Mouse (Mus musculus): ENCODE measurements at regions not wholly inside any gene's neighbourhood (a gene's known extent, or its start where the extent isn't known, plus 50 kb on each side); places are given as distances from the start of the nearest gene placed in this dataset.

- 89% methylated on average over 2 of the region's 2 CpGs for WGBS
- TF ChIP-seq CTCF (conservative IDR thresholded peaks at IDR 0.05; ENCODE audit: insufficient read depth, insufficient read length, low read depth, low read length) (no peak), POLR2A (IDR thresholded peaks at IDR 0.05; ENCODE audit: low read depth, low read length) (no peak)
- no peaks in the 10 kb centered on the region; the same call in 1 of the 2 replicates for H3K27me3 ChIP-seq (replicated peaks; ENCODE audit: control insufficient read depth, insufficient read depth, low read length)
These were observed 174.5 kb downstream of the Enc1 start for GRCm38 (mm10) chr13:97415381-97415780.

GRCm38 (mm10) chr13:97412151-97412550 is 171.2 kb downstream of the Enc1 start:
- 82% methylated on average over 4 of the region's 4 CpGs for WGBS
- TF ChIP-seq CTCF (conservative IDR thresholded peaks at IDR 0.05; ENCODE audit: insufficient read depth, insufficient read length, low read depth, low read length) (no peak), POLR2A (IDR thresholded peaks at IDR 0.05; ENCODE audit: low read depth, low read length) (no peak)
- Histone ChIP-seq H3K27me3 (replicated peaks; ENCODE audit: control insufficient read depth, insufficient read depth, low read length) (no peaks in the 10 kb centered on the region), H3K27ac (ENCODE audit: insufficient read depth, low read depth, low read length) (no peak overlapping the region), H3K4me1 (ENCODE audit: control insufficient read depth, insufficient read depth, low read length) (no peaks in the 10 kb centered on the region), H3K36me3 (ENCODE audit: control insufficient read depth, insufficient read depth, low read length) (no peaks in the 10 kb centered on the region), H3K4me3 (ENCODE audit: insufficient read depth, low read depth, low read length) (no peak overlapping the region)
- DNase-seq: no peak

More at GRCm38 (mm10) chr13:97415381-97415780, 174.5 kb downstream of the Enc1 start:
- no peak overlapping the region for H3K4me3 ChIP-seq (ENCODE audit: insufficient read depth, low read depth, low read length)
- no peak for DNase-seq
- no peaks in the 10 kb centered on the region for H3K36me3 ChIP-seq (ENCODE audit: control insufficient read depth, insufficient read depth, low read length)
- no peaks in the 10 kb centered on the region for H3K4me1 ChIP-seq (ENCODE audit: control insufficient read depth, insufficient read depth, low read length)
- H3K27ac ChIP-seq (ENCODE audit: insufficient read depth, low read depth, low read length): no peak overlapping the region

GRCm38 (mm10) chr13:97410550-97411201 is 169.8 kb downstream of the Enc1 start:
- no peaks in the 10 kb centered on the region for H3K36me3 ChIP-seq (ENCODE audit: control insufficient read depth, insufficient read depth, low read length)
- TF ChIP-seq CTCF (conservative IDR thresholded peaks at IDR 0.05; ENCODE audit: insufficient read depth, insufficient read length, low read depth, low read length) (no peak), POLR2A (IDR thresholded peaks at IDR 0.05; ENCODE audit: low read depth, low read length) (no peak)
- H3K27ac ChIP-seq (ENCODE audit: insufficient read depth, low read depth, low read length): no peak overlapping the region
- H3K4me3 ChIP-seq (ENCODE audit: insufficient read depth, low read depth, low read length): no peak overlapping the region
- WGBS: 87% methylated on average over 9 of the region's 9 CpGs
- no peaks in the 10 kb centered on the region for H3K4me1 ChIP-seq (ENCODE audit: control insufficient read depth, insufficient read depth, low read length)
- H3K27me3 ChIP-seq (replicated peaks; ENCODE audit: control insufficient read depth, insufficient read depth, low read length): no peaks in the 10 kb centered on the region
- DNase-seq: no peak

- no peaks in the 10 kb centered on the region for H3K4me1 ChIP-seq (ENCODE audit: control insufficient read depth, insufficient read depth, low read length)
- no peaks in the 10 kb centered on the region for H3K27me3 ChIP-seq (replicated peaks; ENCODE audit: control insufficient read depth, insufficient read depth, low read length)
- H3K4me3 ChIP-seq (ENCODE audit: insufficient read depth, low read depth, low read length): no peak overlapping the region
- TF ChIP-seq POLR2A (IDR thresholded peaks at IDR 0.05; ENCODE audit: low read depth, low read length): no peak
- no peak for TF ChIP-seq CTCF (conservative IDR thresholded peaks at IDR 0.05; ENCODE audit: insufficient read depth, insufficient read length, low read depth, low read length)
- no peak for DNase-seq
- no peak overlapping the region for H3K27ac ChIP-seq (ENCODE audit: insufficient read depth, low read depth, low read length)
- WGBS: 85% methylated on average over 6 of the region's 6 CpGs
- H3K36me3 ChIP-seq (ENCODE audit: control insufficient read depth, insufficient read depth, low read length): no peaks in the 10 kb centered on the region
These were observed 169.1 kb downstream of the Enc1 start for GRCm38 (mm10) chr13:97409891-97410525.

- TF ChIP-seq CTCF (conservative IDR thresholded peaks at IDR 0.05; ENCODE audit: insufficient read depth, insufficient read length, low read depth, low read length) (no peak), POLR2A (IDR thresholded peaks at IDR 0.05; ENCODE audit: low read depth, low read length) (no peak)
- Histone ChIP-seq H3K27me3 (replicated peaks; ENCODE audit: control insufficient read depth, insufficient read depth, low read length) (no peaks in the 10 kb centered on the region), H3K36me3 (ENCODE audit: control insufficient read depth, insufficient read depth, low read length) (no peaks in the 10 kb centered on the region), H3K4me3 (ENCODE audit: insufficient read depth, low read depth, low read length) (no peak overlapping the region), H3K4me1 (ENCODE audit: control insufficient read depth, insufficient read depth, low read length) (no peaks in the 10 kb centered on the region), H3K27ac (ENCODE audit: insufficient read depth, low read depth, low read length) (no peak overlapping the region)
- 67% methylated on average over 8 of the region's 8 CpGs for WGBS
- DNase-seq: no peak
These were observed 168.4 kb downstream of the Enc1 start for GRCm38 (mm10) chr13:97409291-97409780.

- 79% methylated on average over 22 of the region's 22 CpGs for WGBS
- Histone ChIP-seq H3K27me3 (replicated peaks; ENCODE audit: control insufficient read depth, insufficient read depth, low read length) (no peaks in the 10 kb centered on the region), H3K4me3 (ENCODE audit: insufficient read depth, low read depth, low read length) (no peak overlapping the region), H3K4me1 (ENCODE audit: control insufficient read depth, insufficient read depth, low read length) (no peaks in the 10 kb centered on the region), H3K36me3 (ENCODE audit: control insufficient read depth, insufficient read depth, low read length) (no peaks in the 10 kb centered on the region), H3K27ac (ENCODE audit: insufficient read depth, low read depth, low read length) (no peak overlapping the region)
- no peak for DNase-seq
- TF ChIP-seq CTCF (conservative IDR thresholded peaks at IDR 0.05; ENCODE audit: insufficient read depth, insufficient read length, low read depth, low read length): no peak
- TF ChIP-seq POLR2A (IDR thresholded peaks at IDR 0.05; ENCODE audit: low read depth, low read length): no peak
These were observed 167.7 kb downstream of the Enc1 start for GRCm38 (mm10) chr13:97408414-97409290.
